Mouse (Mus musculus) E14TG2a.4 (cell line): ENCODE measurements at regions not wholly inside any gene's neighbourhood (a gene's known extent, or its start where the extent isn't known, plus 50 kb on each side); places are given as distances from the start of the nearest gene placed in this dataset.

Experiments
- H3K27me3 ChIP-seq: 2 replicates; pipeline ENCODE4 v1.6.1; 2014; ENCODE audit warnings: low read length, control low read depth; ENCODE audit not compliant: insufficient read depth
- H3K36me3 ChIP-seq: 2 replicates; pipeline ENCODE4 v1.6.1; 2014; ENCODE audit warnings: low read length, control low read depth; ENCODE audit not compliant: insufficient read depth
- H3K4me1 ChIP-seq: replicated peaks from 2 replicates; pipeline ENCODE4 v1.6.1; 2014; ENCODE audit warnings: low read depth, low read length, control low read depth
- H3K4me3 ChIP-seq: replicated peaks from 2 replicates; pipeline ENCODE4 v1.5.1; 2014; ENCODE audit warnings: mild to moderate bottlenecking, low read length
- H3K9me3 ChIP-seq: 2 replicates; pipeline ENCODE4 v1.6.1; 2014; ENCODE audit warnings: low read length, control low read depth
- CTCF ChIP-seq: conservative IDR thresholded peaks from 2 replicates; pipeline ENCODE4 v1.5.1; 2014; ENCODE audit warnings: low read length
- NANOG ChIP-seq: IDR thresholded peaks from 2 replicates; pipeline ENCODE4 v1.6.1; 2014; ENCODE audit warnings: borderline replicate concordance, low read length, mixed read lengths
- POU5F1 ChIP-seq: IDR thresholded peaks from 2 replicates; pipeline ENCODE4 v1.6.1; 2014; ENCODE audit warnings: low read length, borderline replicate concordance

GRCm38 (mm10) chr3:31435204-31435963 is 125.2 kb upstream of the Slc7a14 start:
- no peaks in the 10 kb centered on the region for H3K4me1 ChIP-seq
- H3K4me3 ChIP-seq = no peak overlapping the region

GRCm38 (mm10) chr3:31433201-31433600 is 123.0 kb upstream of the Slc7a14 start:
- no peak for TF ChIP-seq NANOG
- TF ChIP-seq POU5F1 = no peak
- TF ChIP-seq CTCF = no peak
- H3K4me3 ChIP-seq = no peak overlapping the region
- H3K9me3 ChIP-seq = peaks cover 19% of the 10 kb centered on the region
- H3K4me1 ChIP-seq = no peaks in the 10 kb centered on the region
- H3K36me3 ChIP-seq = no peaks in the 10 kb centered on the region
- no peaks in the 10 kb centered on the region for H3K27me3 ChIP-seq

More at GRCm38 (mm10) chr3:31435204-31435963, 125.2 kb upstream of the Slc7a14 start:
- Histone ChIP-seq H3K9me3 (peaks cover 11% of the 10 kb centered on the region; the same call in 1 of the 2 replicates), H3K36me3 (no peaks in the 10 kb centered on the region), H3K27me3 (no peaks in the 10 kb centered on the region)
- TF ChIP-seq POU5F1 (no peak), NANOG (no peak), CTCF (no peak)

GRCm38 (mm10) chr3:31423517-31423916 is 113.3 kb upstream of the Slc7a14 start:
- Histone ChIP-seq H3K4me3 (no peak overlapping the region), H3K9me3 (peaks cover 6% of the 10 kb centered on the region), H3K4me1 (no peaks in the 10 kb centered on the region), H3K36me3 (no peaks in the 10 kb centered on the region), H3K27me3 (no peaks in the 10 kb centered on the region)
- TF ChIP-seq POU5F1 = no peak
- no peak for TF ChIP-seq CTCF
- no peak for TF ChIP-seq NANOG

- H3K4me3 ChIP-seq = no peak overlapping the region
- no peaks in the 10 kb centered on the region for H3K36me3 ChIP-seq
- H3K4me1 ChIP-seq = peaks cover 22% of the 10 kb centered on the region
- TF ChIP-seq NANOG (no peak), CTCF (no peak), POU5F1 (no peak)
- no peaks in the 10 kb centered on the region; the same call in 1 of the 2 replicates for H3K9me3 ChIP-seq
- H3K27me3 ChIP-seq = peaks cover 36% of the 10 kb centered on the region
Measured at GRCm38 (mm10) chr3:31408802-31409201, 98.6 kb upstream of the Slc7a14 start.

GRCm38 (mm10) chr3:31405880-31406279 is 95.7 kb upstream of the Slc7a14 start:
- no peaks in the 10 kb centered on the region for H3K36me3 ChIP-seq
- H3K4me3 ChIP-seq = no peak overlapping the region
- TF ChIP-seq NANOG = peak; percentile 87
- TF ChIP-seq POU5F1 = no peak
- no peak for TF ChIP-seq CTCF
- H3K4me1 ChIP-seq = peaks cover 22% of the 10 kb centered on the region
- H3K27me3 ChIP-seq = peaks cover 39% of the 10 kb centered on the region
- peaks cover 25% of the 10 kb centered on the region for H3K9me3 ChIP-seq

- no peak overlapping the region for H3K4me3 ChIP-seq
- peaks cover 7% of the 10 kb centered on the region; the same call in 1 of the 2 replicates for H3K36me3 ChIP-seq
- TF ChIP-seq NANOG = no peak
- no peak for TF ChIP-seq POU5F1
- no peak for TF ChIP-seq CTCF
- H3K9me3 ChIP-seq = peaks cover 42% of the 10 kb centered on the region
- H3K27me3 ChIP-seq = 0 out of 2 replicates have a peak, but pooled peaks cover 3% of the 10 kb centered on the region
- H3K4me1 ChIP-seq = peaks cover 7% of the 10 kb centered on the region
Measured at GRCm38 (mm10) chr3:31399136-31399535, 89.0 kb upstream of the Slc7a14 start.

GRCm38 (mm10) chr3:31394533-31394932 is 84.4 kb upstream of the Slc7a14 start:
- Histone ChIP-seq H3K27me3 (no peaks in the 10 kb centered on the region), H3K4me1 (peaks cover 11% of the 10 kb centered on the region), H3K36me3 (no peaks in the 10 kb centered on the region), H3K4me3 (no peak overlapping the region), H3K9me3 (peaks cover 4% of the 10 kb centered on the region; the same call in 1 of the 2 replicates)
- TF ChIP-seq CTCF = no peak

GRCm38 (mm10) chr3:31389955-31390354 is 79.8 kb upstream of the Slc7a14 start:
- no peaks in the 10 kb centered on the region for H3K9me3 ChIP-seq
- no peak for TF ChIP-seq CTCF
- TF ChIP-seq POU5F1 = no peak
- TF ChIP-seq NANOG = no peak
- H3K4me3 ChIP-seq = no peak overlapping the region
- peaks cover 4% of the 10 kb centered on the region for H3K4me1 ChIP-seq
- H3K27me3 ChIP-seq = no peaks in the 10 kb centered on the region
- H3K36me3 ChIP-seq = no peaks in the 10 kb centered on the region
